Mouse (Mus musculus) stomach, postnatal 0 days (tissue): ENCODE data around the gene Vmn2r65. TPM values are rescaled to one million over a fixed set of nuclear protein-coding genes. Genes with fewer than 3 reads are reported as not detected.

Source experiments
- ATAC-seq: fragments of 200-750 bp; cut with Nextera tagmentation; 2 replicates; pipeline ENCODE4 v1.8.0; 2017; ENCODE audit not compliant: low FRiP score, low TSS enrichment
- DNase-seq: peaks from one replicate; pipeline ENCODE4 v3.0.0-alpha.2; 2016; ENCODE audit warnings: low spot score
- H3K27ac ChIP-seq: fragments of 300-500 bp; sonication (generic); replicated peaks from 2 replicates; pipeline ENCODE4 v1.5.1; 2014; ENCODE audit warnings: mild to moderate bottlenecking, control low read depth
- H3K27me3 ChIP-seq: fragments of 300-500 bp; sonication (generic); 2 replicates; pipeline ENCODE4 v1.6.1; 2014; ENCODE audit warnings: low read length; ENCODE audit not compliant: control insufficient read depth, insufficient read depth
- H3K36me3 ChIP-seq: fragments of 300-500 bp; sonication (generic); 2 replicates; pipeline ENCODE4 v1.6.1; 2014; ENCODE audit warnings: low read length, mixed read lengths; ENCODE audit not compliant: control insufficient read depth, insufficient read depth
- H3K4me1 ChIP-seq: fragments of 300-500 bp; sonication (generic); replicated peaks from 2 replicates; pipeline ENCODE4 v1.6.1; 2014; ENCODE audit warnings: antibody characterized with exemption; ENCODE audit not compliant: control insufficient read depth, insufficient read depth
- H3K4me2 ChIP-seq: fragments of 300-500 bp; sonication (generic); replicated peaks from 2 replicates; pipeline ENCODE4 v1.6.1; 2014; ENCODE audit warnings: low read depth, mild to moderate bottlenecking, control low read depth, moderate library complexity
- H3K4me3 ChIP-seq: fragments of 300-500 bp; sonication (generic); 2 replicates; pipeline ENCODE4 v1.5.1; 2014; ENCODE audit warnings: low read depth, low read length, control low read depth
- H3K9ac ChIP-seq: fragments of 300-500 bp; sonication (generic); 2 replicates; pipeline ENCODE4 v1.6.1; 2014; ENCODE audit warnings: mild to moderate bottlenecking, low read length, control low read depth, mixed read lengths
- H3K9me3 ChIP-seq: fragments of 300-500 bp; sonication (generic); 2 replicates; pipeline ENCODE4 v1.6.1; 2016; ENCODE audit warnings: low read length; ENCODE audit not compliant: control insufficient read depth
- CTCF ChIP-seq: IDR thresholded peaks from 2 replicates; pipeline ENCODE4 v1.5.1; 2016; ENCODE audit warnings: antibody characterized with exemption, low read depth, mild to moderate bottlenecking, moderate library complexity
- EP300 ChIP-seq: optimal IDR thresholded peaks from 2 replicates; pipeline ENCODE3; 2016; ENCODE audit warnings: antibody characterized with exemption
- WGBS: fragments of 180-500 bp; shearing (Covaris S2); extraction: QIAGEN DNeasy Blood & Tissue Kit; methylation state at CpG from one replicate; pipeline ENCODE4 v1.1.7; 2014; 5-methylcytosine and 5-hydroxymethylcytosine counted together
- polyA plus RNA-seq: library from polyadenylated mRNA; unstranded; fragments of >200 nt; fragmentation: Nextera tagmentation; extraction: Ambion mirVana; gene quantifications from 2 replicates; pipeline ENCODE4 v1.2.1, GENCODE M21; 2015

Gene Vmn2r65
- not detected in 2 replicates for polyA plus RNA-seq

DNA sequence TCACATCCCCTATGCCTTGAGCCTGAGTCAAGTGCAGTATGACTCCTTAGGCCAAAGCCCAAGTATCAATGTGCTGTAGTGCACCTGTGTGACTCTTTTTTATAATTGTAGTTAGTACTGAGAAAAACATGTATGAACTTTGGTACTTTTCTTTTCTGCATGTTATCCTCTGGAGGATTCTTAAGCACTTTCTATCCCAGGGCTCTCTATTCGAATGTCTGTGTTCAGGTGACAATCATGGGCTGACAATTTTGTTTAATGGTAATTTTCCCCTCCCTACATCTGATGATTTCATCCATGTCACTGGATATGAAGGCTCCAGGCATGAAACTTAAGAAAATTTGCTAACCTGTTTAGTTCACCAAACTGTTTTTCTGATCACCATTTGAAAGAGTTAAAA lies at the start of gene Vmn2r65:
Gene Vmn2r65, minus strand, starts transcription at position 101 of the 400 bp plus-strand sequence.
- 31% methylated on average over 1 of the region's 1 CpGs for WGBS
- H3K4me2 ChIP-seq = no peak within 1 kb of the TSS
- ATAC-seq (no peak), DNase-seq (no peak)
- H3K9me3 ChIP-seq = no peaks in the 10 kb centered on the region
- H3K27me3 ChIP-seq = no peaks in the 10 kb centered on the region
- H3K36me3 ChIP-seq = no peaks in the 10 kb centered on the region
- H3K9ac ChIP-seq = no peak within 1 kb of the TSS
- H3K27ac ChIP-seq = no peak within 1 kb of the TSS
- no peak within 1 kb of the TSS for H3K4me3 ChIP-seq
- TF ChIP-seq EP300 (no peak), CTCF (no peak)
- no peaks in the 10 kb centered on the region for H3K4me1 ChIP-seq

DNA sequence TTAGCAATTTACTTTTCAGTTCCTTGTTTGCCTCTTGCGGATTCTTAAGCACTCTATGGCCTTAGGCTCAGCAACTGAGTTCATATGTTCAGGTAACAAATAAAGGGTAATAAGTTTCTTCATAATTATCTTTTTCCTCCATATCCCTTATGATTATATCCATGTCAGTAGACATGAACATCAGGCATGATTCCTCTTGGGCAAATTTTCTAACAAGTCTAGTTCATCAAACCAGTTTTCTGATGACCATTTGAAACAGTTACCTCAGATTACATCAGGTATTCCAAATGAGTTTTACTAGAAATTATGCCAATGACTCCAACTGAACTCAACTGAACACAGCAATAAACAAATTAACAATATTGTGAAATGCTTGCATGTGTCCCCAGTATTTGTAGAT lies 48.3 kb upstream of the Vmn2r65 start, which contains the start of gene Vmn2r66:
Gene Vmn2r66, minus strand, starts transcription at position 101 of the 400 bp plus-strand sequence.
- DNase-seq = no peak
- Histone ChIP-seq H3K9ac (no peak within 1 kb of the TSS), H3K4me2 (no peak within 1 kb of the TSS), H3K4me1 (no peaks in the 10 kb centered on the region), H3K4me3 (no peak within 1 kb of the TSS), H3K36me3 (no peaks in the 10 kb centered on the region), H3K9me3 (no peaks in the 10 kb centered on the region), H3K27ac (no peak within 1 kb of the TSS), H3K27me3 (no peaks in the 10 kb centered on the region)
- WGBS = 83% methylated on average over 1 of the region's 1 CpGs
- TF ChIP-seq CTCF = no peak
- no peak for TF ChIP-seq EP300
- no peak for ATAC-seq

DNA sequence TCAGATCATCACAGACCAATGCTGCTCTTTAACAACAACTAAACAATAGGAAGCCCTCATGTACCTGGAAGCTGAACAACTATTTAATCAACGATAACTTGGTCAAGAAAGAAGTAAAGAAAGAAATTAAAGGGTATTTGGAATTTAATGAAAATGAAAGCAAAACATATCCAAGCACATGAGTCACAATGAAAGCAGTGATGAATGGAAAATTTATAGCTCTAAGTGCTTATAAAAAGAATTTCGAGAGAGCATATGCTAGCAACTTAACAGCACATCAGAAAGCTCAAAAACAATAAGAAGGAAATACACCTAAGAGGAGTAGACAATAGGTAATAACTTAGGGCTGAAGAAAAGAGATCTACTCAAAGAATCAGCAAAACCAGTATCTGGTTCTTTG lies 32.8 kb upstream of the Vmn2r65 start:
- no peak for TF ChIP-seq CTCF
- TF ChIP-seq EP300 = no peak
- Histone ChIP-seq H3K27ac (no peak overlapping the region), H3K27me3 (no peaks in the 10 kb centered on the region), H3K4me3 (no peak overlapping the region), H3K9me3 (no peaks in the 10 kb centered on the region), H3K4me1 (no peaks in the 10 kb centered on the region), H3K4me2 (no peak overlapping the region), H3K36me3 (no peaks in the 10 kb centered on the region), H3K9ac (no peak overlapping the region)
- DNase-seq = no peak
- 73% methylated on average over 2 of the region's 2 CpGs for WGBS
- no peak for ATAC-seq

Other genes starting within 250 kb of the Vmn2r65 start
- not detected in 2 replicates for gene Olfr291, start 110.6 kb downstream of the Vmn2r65 start, polyA plus RNA-seq
- gene Vmn2r66, start 48.2 kb upstream of the Vmn2r65 start, polyA plus RNA-seq = not detected in 2 replicates
- gene Vmn2r67, start 191.9 kb upstream of the Vmn2r65 start, polyA plus RNA-seq = not detected in 2 replicates